Mouse (Mus musculus): ENCODE measurements around the gene Fbxl5.

Fbxl5 gene

GRCm38 (mm10) chr5:43821538-43821937, at the start of gene Fbxl5:
Gene Fbxl5, minus strand, starts transcription at chr5:43821638.
- in situ Hi-C loops (cut with MboI, MseI) = no loop called here

GRCm38 (mm10) chr5:43868711-43869600, 47.5 kb upstream of the Fbxl5 start:
- in situ Hi-C loops (cut with MboI, MseI) = no loop called here

- in situ Hi-C loops (cut with MboI, MseI) = no loop called here
Measured at GRCm38 (mm10) chr5:43868253-43868652, 46.8 kb upstream of the Fbxl5 start, which contains the start of gene Cd38. Gene Cd38, plus strand, starts transcription at chr5:43868553.

- in situ Hi-C loops (cut with MboI, MseI) = no loop called here
Measured at GRCm38 (mm10) chr5:43865316-43865715, 43.9 kb upstream of the Fbxl5 start.

GRCm38 (mm10) chr5:43863642-43864041, 42.2 kb upstream of the Fbxl5 start:
- in situ Hi-C loops (cut with MboI, MseI) = no loop called here

GRCm38 (mm10) chr5:43860670-43861431, 39.4 kb upstream of the Fbxl5 start:
- in situ Hi-C loops (cut with MboI, MseI) = no loop called here

GRCm38 (mm10) chr5:43860096-43860495, 38.7 kb upstream of the Fbxl5 start:
- in situ Hi-C loops (cut with MboI, MseI) = no loop called here

GRCm38 (mm10) chr5:43859663-43860062, 38.2 kb upstream of the Fbxl5 start:
- in situ Hi-C loops (cut with MboI, MseI) = no loop called here

- in situ Hi-C loops (cut with MboI, MseI) = no loop called here
Measured at GRCm38 (mm10) chr5:43855769-43856168, 34.3 kb upstream of the Fbxl5 start.

- in situ Hi-C loops (cut with MboI, MseI) = no loop called here
Measured at GRCm38 (mm10) chr5:43853868-43854488, 32.5 kb upstream of the Fbxl5 start.

GRCm38 (mm10) chr5:43853096-43853867, 31.8 kb upstream of the Fbxl5 start:
- in situ Hi-C loops (cut with MboI, MseI) = no loop called here

GRCm38 (mm10) chr5:43848275-43848674, 26.8 kb upstream of the Fbxl5 start:
- in situ Hi-C loops (cut with MboI, MseI) = loop anchor here (5.0 kb wide), 1 partner anchor 34 kb away; no protein-coding TSS in a partner anchor

- in situ Hi-C loops (cut with MboI, MseI) = loop anchor here (5.0 kb wide), 1 partner anchor 35 kb away; no protein-coding TSS in a partner anchor
Measured at GRCm38 (mm10) chr5:43847555-43847954, 26.1 kb upstream of the Fbxl5 start.

GRCm38 (mm10) chr5:43846227-43846626, 24.8 kb upstream of the Fbxl5 start:
- in situ Hi-C loops (cut with MboI, MseI) = loop anchor here (5.0 kb wide), 1 partner anchor 36 kb away; no protein-coding TSS in a partner anchor

GRCm38 (mm10) chr5:43845646-43846045, 24.2 kb upstream of the Fbxl5 start:
- in situ Hi-C loops (cut with MboI, MseI) = loop anchor here (5.0 kb wide), 1 partner anchor 37 kb away; no protein-coding TSS in a partner anchor

GRCm38 (mm10) chr5:43845083-43845482, 23.6 kb upstream of the Fbxl5 start:
- in situ Hi-C loops (cut with MboI, MseI) = loop anchor here (5.0 kb wide), 1 partner anchor 37 kb away; no protein-coding TSS in a partner anchor

GRCm38 (mm10) chr5:43842576-43843155, 21.2 kb upstream of the Fbxl5 start:
- in situ Hi-C loops (cut with MboI, MseI) = no loop called here

GRCm38 (mm10) chr5:43842011-43842285, 20.5 kb upstream of the Fbxl5 start:
- in situ Hi-C loops (cut with MboI, MseI) = no loop called here

GRCm38 (mm10) chr5:43841144-43842010, 19.9 kb upstream of the Fbxl5 start:
- in situ Hi-C loops (cut with MboI, MseI) = no loop called here

- in situ Hi-C loops (cut with MboI, MseI) = no loop called here
Measured at GRCm38 (mm10) chr5:43837372-43837771, 15.9 kb upstream of the Fbxl5 start.
